ENCODE assay signal across 21 mouse cellular contexts in the genomic region with DNA sequence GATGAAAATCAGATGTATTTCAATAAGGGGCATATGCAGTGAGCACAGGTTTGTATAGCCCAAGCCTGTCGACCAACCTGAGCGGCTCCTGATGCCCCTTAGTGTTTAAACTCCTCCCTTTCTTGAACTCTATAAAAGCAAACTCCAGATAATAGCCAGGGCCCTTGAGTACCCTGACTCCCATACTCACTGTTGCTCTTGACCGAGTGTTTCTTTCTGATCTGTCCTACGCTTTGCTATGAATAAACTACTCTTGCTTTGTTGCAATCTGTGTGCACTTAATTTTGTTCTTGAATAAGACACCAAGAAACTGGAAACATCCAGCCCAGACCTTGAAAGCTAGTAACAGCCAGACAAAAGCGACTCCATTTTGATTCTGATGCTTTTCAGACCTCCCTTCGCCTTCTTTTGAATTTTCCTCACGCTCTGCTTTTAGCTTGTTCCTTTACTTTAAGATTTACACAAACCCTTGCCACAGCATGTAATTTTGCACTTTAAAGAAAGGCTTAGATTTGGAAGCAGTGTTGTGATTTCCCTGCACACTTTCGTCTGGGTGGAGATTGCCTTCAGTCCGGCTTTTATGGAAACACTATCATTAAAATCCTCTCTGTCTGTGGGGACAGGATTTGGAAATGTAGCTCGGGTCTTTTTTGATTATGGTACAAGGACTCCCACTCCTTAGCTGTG.
DNase-seq lines count a peak whose midpoint lies in the region; ATAC-seq and TF ChIP-seq lines count a peak whose summit lies in the region.
"Had no signal": no experiment of that assay in that cellular context is flagged by ENCODE, and none has a peak within 500 bp of the region (broad histone marks: within the 10 kb centered on the region; RNA-seq: fewer than 3 reads in every experiment).

No protein-coding gene starts in this region.

- no peak for TF ChIP-seq POLR2A in brain, embryonic 14.5 days (IDR thresholded peaks at IDR 0.05; ENCODE audit: borderline replicate concordance, extremely low read depth, insufficient read depth, insufficient read length, poor library complexity, severe bottlenecking)

- no peak overlapping the region for H3K27ac ChIP-seq in forebrain, embryonic 14.5 days (ENCODE audit: low read depth, low read length)
- no peak overlapping the region for H3K27ac ChIP-seq in forebrain, postnatal 0 days (ENCODE audit: low read depth, low read length)
- H3K27ac ChIP-seq in ES-E14 (ENCODE audit: insufficient read depth, low read depth, low read length, poor library complexity, severe bottlenecking) = no peak overlapping the region
- no peak overlapping the region for H3K27ac ChIP-seq in intestine, embryonic 16.5 days (ENCODE audit: low read length)
- H3K27ac ChIP-seq: heart, embryonic 15.5 days; hindbrain, embryonic 13.5 days; hindbrain, postnatal 0 days had no signal

- H3K4me1 ChIP-seq in forebrain, embryonic 14.5 days (ENCODE audit: control insufficient read depth, insufficient read depth, low read length) = no peaks in the 10 kb centered on the region
- H3K4me1 ChIP-seq in forebrain, postnatal 0 days (ENCODE audit: insufficient read depth) = no peaks in the 10 kb centered on the region
- peaks cover 0 to 2% of the 10 kb centered on the region in 2 experiments; a peak in 1 of 4 replicates for H3K4me1 ChIP-seq in ES-E14 (ENCODE audit: control insufficient read depth in 2 of 2, insufficient read depth in 2 of 2, low read length in 2 of 2, poor library complexity in 1 of 2)
- no peaks in the 10 kb centered on the region for H3K4me1 ChIP-seq in intestine, embryonic 16.5 days (ENCODE audit: control insufficient read depth, insufficient read depth, low read length)
- H3K4me1 ChIP-seq: heart, embryonic 15.5 days; hindbrain, embryonic 13.5 days had no signal

- in situ Hi-C loops in ES-E14 (cut with MboI; ENCODE audit: low sequenced_read_pairs in 2 of 2, unreplicated experiment in 2 of 2) = no loop called here

- no peaks in the 10 kb centered on the region for H3K27me3 ChIP-seq in forebrain, embryonic 14.5 days (replicated peaks; ENCODE audit: control insufficient read depth, insufficient read depth, low read length)
- no peaks in the 10 kb centered on the region for H3K27me3 ChIP-seq in forebrain, postnatal 0 days (ENCODE audit: insufficient read depth, low read length)
- no peaks in the 10 kb centered on the region for H3K27me3 ChIP-seq in intestine, embryonic 16.5 days (replicated peaks; ENCODE audit: control insufficient read depth, insufficient read depth, low read length)
- H3K27me3 ChIP-seq: heart, embryonic 15.5 days; hindbrain, embryonic 13.5 days; Patski had no signal

- H3K9me3 ChIP-seq in forebrain, embryonic 14.5 days (replicated peaks; ENCODE audit: control insufficient read depth, low read length) = no peaks in the 10 kb centered on the region
- H3K9me3 ChIP-seq in forebrain, postnatal 0 days (ENCODE audit: low read length) = no peaks in the 10 kb centered on the region
- no peaks in the 10 kb centered on the region for H3K9me3 ChIP-seq in ES-E14 (ENCODE audit: control insufficient read depth, insufficient read depth, low read depth, low read length)
- H3K9me3 ChIP-seq in intestine, embryonic 16.5 days (ENCODE audit: control insufficient read depth, low read length) = no peaks in the 10 kb centered on the region
- H3K9me3 ChIP-seq: heart, embryonic 15.5 days; hindbrain, embryonic 13.5 days had no signal

- H3K4me2 ChIP-seq in forebrain, embryonic 14.5 days (ENCODE audit: low read length) = no peak overlapping the region
- H3K4me2 ChIP-seq in forebrain, postnatal 0 days (ENCODE audit: low read depth) = no peak overlapping the region
- no peak overlapping the region for H3K4me2 ChIP-seq in intestine, embryonic 16.5 days (ENCODE audit: low read depth, low read length)
- H3K4me2 ChIP-seq: heart, embryonic 11.5 days; heart, embryonic 15.5 days; hindbrain, embryonic 13.5 days had no signal

- H3K9ac ChIP-seq in forebrain, embryonic 14.5 days (ENCODE audit: low read length) = no peak overlapping the region
- H3K9ac ChIP-seq in forebrain, postnatal 0 days = no peak overlapping the region
- H3K9ac ChIP-seq in ES-E14 (ENCODE audit: insufficient read depth, low read depth, low read length, poor library complexity, severe bottlenecking) = no peak overlapping the region
- no peak overlapping the region for H3K9ac ChIP-seq in intestine, embryonic 16.5 days (ENCODE audit: low read depth, low read length)
- H3K9ac ChIP-seq: heart, embryonic 15.5 days; hindbrain, embryonic 13.5 days had no signal

- H3K4me3 ChIP-seq in forebrain, embryonic 14.5 days (ENCODE audit: low read depth, low read length) = no peak overlapping the region
- no peak overlapping the region for H3K4me3 ChIP-seq in forebrain, postnatal 0 days (ENCODE audit: low read depth, low read length)
- H3K4me3 ChIP-seq in ES-E14 (ENCODE audit: insufficient read depth in 1 of 2, low read depth in 1 of 2, low read length in 2 of 2, poor library complexity in 1 of 2, severe bottlenecking in 1 of 2) = no peak overlapping the region
- no peak overlapping the region for H3K4me3 ChIP-seq in intestine, embryonic 16.5 days (ENCODE audit: low read length)
- H3K4me3 ChIP-seq: heart, embryonic 15.5 days; hindbrain, embryonic 13.5 days had no signal

- TF ChIP-seq CTCF in forebrain, postnatal 0 days (IDR thresholded peaks at IDR 0.05; ENCODE audit: low read depth) = no peak
- TF ChIP-seq CTCF in brain, embryonic 14.5 days (IDR thresholded peaks at IDR 0.05; ENCODE audit: borderline replicate concordance, extremely low read depth, insufficient read depth, insufficient read length) = no peak

- 45% methylated on average over 10 of the region's 10 CpGs for WGBS in forebrain, embryonic 14.5 days
- 35% methylated on average over 10 of the region's 10 CpGs for WGBS in forebrain, postnatal 0 days
- WGBS in intestine, embryonic 16.5 days = 81% methylated on average over 10 of the region's 10 CpGs

- ATAC-seq in forebrain, embryonic 14.5 days = no peak
- ATAC-seq in forebrain, postnatal 0 days = no peak
- no peak for ATAC-seq in intestine, embryonic 16.5 days
- ATAC-seq: CD4-positive, CD25-positive, alpha-beta regulatory T cell, adult 4 months; hindbrain, postnatal 0 days; Patski had no signal

- DNase-seq in forebrain, embryonic 14.5 days (ENCODE audit: low spot score) = peak; percentile 41
- DNase-seq in forebrain, postnatal 0 days = no peak
- DNase-seq in ES-CJ7 (ENCODE audit: low read depth, low spot score) (peak; percentile 60), ES-E14 (ENCODE audit: low read depth, low spot score) (peak; percentile 33)
- DNase-seq in brain, embryonic 14.5 days (ENCODE audit: low read depth) = peak; percentile 65
- DNase-seq in urinary bladder, postnatal 25 days (ENCODE audit: low spot score) = no peak
- DNase-seq in urinary bladder, postnatal 36 days (ENCODE audit: low spot score in 2 of 2) = no peak
- DNase-seq: adrenal gland, postnatal 10 days; cerebellum, adult 18-20 months; cerebellum, adult 9-11 months; cerebellum, postnatal 36 days; gastrocnemius, postnatal 36 days; heart, postnatal 14 days; kidney, adult 18-20 months had no signal

- no peaks in the 10 kb centered on the region for H3K36me3 ChIP-seq in forebrain, embryonic 14.5 days (ENCODE audit: control insufficient read depth, insufficient read depth, low read length)
- H3K36me3 ChIP-seq in forebrain, postnatal 0 days (ENCODE audit: insufficient read depth) = no peaks in the 10 kb centered on the region
- no peaks in the 10 kb centered on the region for H3K36me3 ChIP-seq in ES-E14 (ENCODE audit: control insufficient read depth, insufficient read depth, low read length, poor library complexity, severe bottlenecking)
- no peaks in the 10 kb centered on the region for H3K36me3 ChIP-seq in intestine, embryonic 16.5 days (ENCODE audit: control insufficient read depth, insufficient read depth, low read length)
- H3K36me3 ChIP-seq: heart, embryonic 15.5 days; hindbrain, embryonic 13.5 days had no signal

TF ChIP-seq in ES-E14, 5 proteins besides CTCF, POLR2A, EP300 and RAD21:
- no peak for TF ChIP-seq MAFK (IDR thresholded peaks at IDR 0.05; ENCODE audit: insufficient read depth, low read depth, low read length)
- no peak for TF ChIP-seq ZC3H11A (IDR thresholded peaks at IDR 0.05; ENCODE audit: borderline replicate concordance, low read depth, low read length)
- TF ChIP-seq HCFC1 (IDR thresholded peaks at IDR 0.05; ENCODE audit: borderline replicate concordance, insufficient read depth, low read length) = no peak
- TF ChIP-seq CHD2 (IDR thresholded peaks at IDR 0.05; ENCODE audit: low read depth, low read length) = no peak
- TF ChIP-seq ZNF384 (IDR thresholded peaks at IDR 0.05; ENCODE audit: low read depth, low read length) = no peak

Comparison
In these comparisons a context has a peak if more than half of its experiments do, and no peak if none do; other contexts are left out.
1. DNase-seq: peak in forebrain, embryonic 14.5 days (single experiment), ES-CJ7 (single experiment), ES-E14 (single experiment) and brain, embryonic 14.5 days (single experiment); none in forebrain, postnatal 0 days (single experiment), urinary bladder, postnatal 25 days (single experiment) and urinary bladder, postnatal 36 days (0 of 2).